Mouse (Mus musculus): ENCODE measurements around the gene Adar.

Adar gene

GRCm38 (mm10) chr3:89730350-89731331 is 15.8 kb downstream of the Adar start:
- no peak for DNase-seq (ENCODE audit: low spot score)

- DNase-seq (ENCODE audit: low spot score), result no peak
Measured at GRCm38 (mm10) chr3:89732091-89732490, 17.3 kb downstream of the Adar start.

GRCm38 (mm10) chr3:89738509-89738908 is 23.7 kb downstream of the Adar start:
- DNase-seq (ENCODE audit: low spot score), result no peak

GRCm38 (mm10) chr3:89752307-89752706 is 37.5 kb downstream of the Adar start:
- DNase-seq (ENCODE audit: low spot score), result no peak

GRCm38 (mm10) chr3:89755283-89755682 is 40.5 kb downstream of the Adar start:
- no peak for DNase-seq (ENCODE audit: low spot score)

- DNase-seq (ENCODE audit: low spot score), result no peak
Measured at GRCm38 (mm10) chr3:89757851-89758250, 43.0 kb downstream of the Adar start.

GRCm38 (mm10) chr3:89759786-89760185 is 45.0 kb downstream of the Adar start:
- DNase-seq (ENCODE audit: low spot score), result no peak

GRCm38 (mm10) chr3:89764119-89764724 is 49.4 kb downstream of the Adar start, which contains the start of gene Chrnb2:
TSS of gene Chrnb2 (minus strand) at chr3:89764632.
- no peak for DNase-seq (ENCODE audit: low spot score)

- no peak for DNase-seq (ENCODE audit: low spot score)
Measured at GRCm38 (mm10) chr3:89769584-89769983, 54.8 kb downstream of the Adar start.

GRCm38 (mm10) chr3:89770425-89771002 is 55.7 kb downstream of the Adar start:
- DNase-seq (ENCODE audit: low spot score), result no peak

- peak; percentile 57 for DNase-seq (ENCODE audit: low spot score)
Measured at GRCm38 (mm10) chr3:89772588-89772967, 57.8 kb downstream of the Adar start.

- peak; percentile 93 for DNase-seq (ENCODE audit: low spot score)
Measured at GRCm38 (mm10) chr3:89772968-89773709, 58.3 kb downstream of the Adar start, which contains the start of gene Ube2q1. TSS of gene Ube2q1 (plus strand) at chr3:89773616.

GRCm38 (mm10) chr3:89773740-89774211 is 59.0 kb downstream of the Adar start:
- no peak for DNase-seq (ENCODE audit: low spot score)

GRCm38 (mm10) chr3:89774236-89774960 is 59.6 kb downstream of the Adar start:
- DNase-seq (ENCODE audit: low spot score), result no peak

GRCm38 (mm10) chr3:89776001-89776400 is 61.2 kb downstream of the Adar start:
- no peak for DNase-seq (ENCODE audit: low spot score)

GRCm38 (mm10) chr3:89780102-89780501 is 65.3 kb downstream of the Adar start:
- DNase-seq (ENCODE audit: low spot score), result no peak

GRCm38 (mm10) chr3:89781640-89782039 is 66.8 kb downstream of the Adar start:
- DNase-seq (ENCODE audit: low spot score), result no peak

- DNase-seq (ENCODE audit: low spot score), result no peak
Measured at GRCm38 (mm10) chr3:89784991-89785753, 70.3 kb downstream of the Adar start.

- DNase-seq (ENCODE audit: low spot score), result no peak
Measured at GRCm38 (mm10) chr3:89786275-89786674, 71.5 kb downstream of the Adar start.

- DNase-seq (ENCODE audit: low spot score), result no peak
Measured at GRCm38 (mm10) chr3:89788680-89789352, 74.0 kb downstream of the Adar start.

Measured in layer of hippocampus, adult 9-10 months (tissue).